ENCODE assay signal across 26 mouse cellular contexts in genomic region chr13:110580166-110580565, GRCm38 (mm10).
"Had no signal": no experiment of that assay in that cellular context is flagged by ENCODE, and none has a peak within 500 bp of the region (broad histone marks: within the 10 kb centered on the region; RNA-seq: fewer than 3 reads in every experiment).

No protein-coding gene starts in this region.

- H3K4me1 ChIP-seq: heart, embryonic 10.5 days; intestine, embryonic 15.5 days; limb, embryonic 10.5 days; limb, embryonic 12.5 days; liver, embryonic 13.5 days; liver, embryonic 15.5 days had no signal

- H3K36me3 ChIP-seq: heart, embryonic 10.5 days; heart, embryonic 12.5 days; hindbrain, embryonic 10.5 days; hindbrain, embryonic 12.5 days; intestine, embryonic 15.5 days; limb, embryonic 10.5 days; limb, embryonic 12.5 days; liver, embryonic 13.5 days; liver, embryonic 15.5 days had no signal

- DNase-seq: gastrocnemius, adult 2 months; gastrocnemius, postnatal 10 days; gastrocnemius, postnatal 25 days; heart, postnatal 10 days; heart, postnatal 4 days; kidney, adult 18-20 months; kidney, adult 8-10 months; kidney, postnatal 10 days; kidney, postnatal 25 days; kidney, postnatal 4 days; liver; liver, embryonic 13.5 days; liver, postnatal 0 days had no signal

- H3K4me2 ChIP-seq: heart, embryonic 12.5 days; hindbrain, embryonic 12.5 days; hindbrain, embryonic 14.5 days; intestine, embryonic 15.5 days; limb, embryonic 12.5 days; liver, embryonic 11.5 days; liver, embryonic 13.5 days; liver, embryonic 15.5 days had no signal

- H3K9me3 ChIP-seq: heart, embryonic 10.5 days; heart, embryonic 12.5 days; hindbrain, embryonic 10.5 days; hindbrain, embryonic 12.5 days; intestine, embryonic 15.5 days; limb, embryonic 10.5 days; limb, embryonic 12.5 days; liver, embryonic 13.5 days; liver, embryonic 15.5 days had no signal

- H3K4me3 ChIP-seq: gastrocnemius, adult 2 months; heart, embryonic 10.5 days; heart, embryonic 12.5 days; hindbrain, embryonic 10.5 days; hindbrain, embryonic 12.5 days; intestine, embryonic 15.5 days; limb, embryonic 10.5 days; limb, embryonic 12.5 days; liver, embryonic 13.5 days; liver, embryonic 15.5 days had no signal

- H3K9ac ChIP-seq: heart, embryonic 12.5 days; hindbrain, embryonic 12.5 days; hindbrain, embryonic 14.5 days; intestine, embryonic 15.5 days; limb, embryonic 12.5 days; liver, embryonic 13.5 days; liver, embryonic 15.5 days; liver, postnatal 0 days had no signal

- H3K27ac ChIP-seq: heart, embryonic 10.5 days; hindbrain, embryonic 10.5 days; hindbrain, embryonic 12.5 days; hindbrain, embryonic 14.5 days; intestine, embryonic 15.5 days; limb, embryonic 10.5 days; limb, embryonic 12.5 days; liver, embryonic 13.5 days; liver, embryonic 15.5 days had no signal

- ATAC-seq: hindbrain, embryonic 16.5 days; inflammation-experienced regulatory T-cells, adult 6 months; intestine, embryonic 15.5 days; intestine, postnatal 0 days; liver, postnatal 0 days had no signal

- H3K27me3 ChIP-seq: heart, embryonic 12.5 days; hindbrain, embryonic 12.5 days; intestine, embryonic 15.5 days; limb, embryonic 12.5 days; liver, embryonic 13.5 days; liver, embryonic 15.5 days had no signal
